Mouse (Mus musculus) neural tube, embryonic 12.5 days (tissue): Measurements from ENCODE around the gene Carf. TPM values are rescaled to one million over a fixed set of nuclear protein-coding genes. Genes with fewer than 3 reads are reported as not detected.

Source experiments
- ATAC-seq: fragments of 200-750 bp; cut with Nextera tagmentation; 2 replicates; pipeline ENCODE4 v1.8.0; 2017; ENCODE audit warnings: low read depth, mild to moderate bottlenecking, moderate TSS enrichment, moderate library complexity; ENCODE audit not compliant: low FRiP score
- H3K27ac ChIP-seq: fragments of 300-500 bp; sonication (generic); 2 replicates; pipeline ENCODE4 v1.5.1; 2016
- H3K27me3 ChIP-seq: fragments of 300-500 bp; sonication (generic); replicated peaks from 2 replicates; pipeline ENCODE4 v1.6.1; 2016; ENCODE audit warnings: mild to moderate bottlenecking
- H3K36me3 ChIP-seq: fragments of 300-500 bp; sonication (generic); 2 replicates; pipeline ENCODE4 v1.6.1; 2016; ENCODE audit warnings: mild to moderate bottlenecking
- H3K4me1 ChIP-seq: fragments of 300-500 bp; sonication (generic); 2 replicates; pipeline ENCODE4 v1.6.1; 2016
- H3K4me2 ChIP-seq: fragments of 300-500 bp; sonication (generic); replicated peaks from 2 replicates; pipeline ENCODE4 v1.6.1; 2016; ENCODE audit warnings: mild to moderate bottlenecking
- H3K4me3 ChIP-seq: fragments of 300-500 bp; sonication (generic); 2 replicates; pipeline ENCODE4 v1.5.1; 2016
- H3K9ac ChIP-seq: fragments of 300-500 bp; sonication (generic); 2 replicates; pipeline ENCODE4 v1.6.1; 2016; ENCODE audit warnings: mild to moderate bottlenecking
- H3K9me3 ChIP-seq: fragments of 300-500 bp; sonication (generic); 2 replicates; pipeline ENCODE4 v1.6.1; 2016; ENCODE audit warnings: mild to moderate bottlenecking
- WGBS: fragments of 180-500 bp; shearing (Covaris S2); methylation state at CpG from one replicate; pipeline ENCODE4 v1.1.7; 2016; 5-methylcytosine and 5-hydroxymethylcytosine counted together
- polyA plus RNA-seq: library from polyadenylated mRNA; unstranded; fragments of >200 nt; fragmentation: Nextera tagmentation; extraction: Ambion mirVana; gene quantifications from 2 replicates; pipeline ENCODE4 v1.2.1, GENCODE M21; 2016

The Carf gene
- polyA plus RNA-seq, 1 experiment from 2014 or later, result 7.0 TPM

- Histone ChIP-seq H3K4me3 (peak overlapping the region; percentile 88), H3K4me2 (peak overlapping the region; percentile 64), H3K36me3 (no peaks in the 10 kb centered on the region), H3K27me3 (no peaks in the 10 kb centered on the region), H3K9me3 (no peaks in the 10 kb centered on the region), H3K4me1 (peaks cover 7% of the 10 kb centered on the region), H3K27ac (peak overlapping the region; percentile 91), H3K9ac (peak overlapping the region; percentile 87)
- no peak; the same call in 1 of the 2 replicates for ATAC-seq
- 1% methylated on average over 30 of the region's 30 CpGs for WGBS
These were observed 82.8 kb downstream of the Carf start for GRCm38 (mm10) chr1:60180784-60181221.

- H3K4me3 ChIP-seq, result no peak overlapping the region
- no peaks in the 10 kb centered on the region for H3K9me3 ChIP-seq
- H3K4me2 ChIP-seq, result no peak overlapping the region
- H3K4me1 ChIP-seq, result no peaks in the 10 kb centered on the region
- H3K36me3 ChIP-seq, result no peaks in the 10 kb centered on the region
- no peak overlapping the region for H3K27ac ChIP-seq
- no peak for ATAC-seq
- H3K27me3 ChIP-seq, result no peaks in the 10 kb centered on the region
- no peak overlapping the region for H3K9ac ChIP-seq
These were observed 90.4 kb downstream of the Carf start for GRCm38 (mm10) chr1:60188454-60188853.

- H3K27ac ChIP-seq, result no peak overlapping the region
- 66% methylated on average over 3 of the region's 3 CpGs for WGBS
- H3K4me2 ChIP-seq, result no peak overlapping the region
- no peak overlapping the region for H3K9ac ChIP-seq
- no peaks in the 10 kb centered on the region for H3K9me3 ChIP-seq
- no peaks in the 10 kb centered on the region for H3K27me3 ChIP-seq
- H3K4me3 ChIP-seq, result no peak overlapping the region
- peaks cover 13% of the 10 kb centered on the region for H3K36me3 ChIP-seq
- ATAC-seq, result no peak
- no peaks in the 10 kb centered on the region for H3K4me1 ChIP-seq
These were observed 98.8 kb downstream of the Carf start for GRCm38 (mm10) chr1:60196813-60197212.

GRCm38 (mm10) chr1:60199006-60199405 is 101.0 kb downstream of the Carf start:
- Histone ChIP-seq H3K9me3 (no peaks in the 10 kb centered on the region), H3K4me3 (no peak overlapping the region), H3K27ac (no peak overlapping the region), H3K36me3 (peaks cover 26% of the 10 kb centered on the region), H3K4me1 (no peaks in the 10 kb centered on the region), H3K4me2 (no peak overlapping the region), H3K27me3 (no peaks in the 10 kb centered on the region), H3K9ac (no peak overlapping the region)
- WGBS, result 79% methylated on average over 4 of the region's 4 CpGs
- no peak for ATAC-seq

Other genes starting within 250 kb of the Carf start
- gene Fam117b, start 185.2 kb upstream of the Carf start, polyA plus RNA-seq, result 29.7 and 31.1 TPM in 2 replicates
- gene Ica1l, start 55.1 kb upstream of the Carf start, polyA plus RNA-seq, result 14.0 and 15.9 TPM in 2 replicates
- gene Wdr12, start 398 bp downstream of the Carf start, polyA plus RNA-seq, result 42.0 and 47.1 TPM in 2 replicates
- 9.0 and 9.9 TPM in 2 replicates for gene Nbeal1, start 82.4 kb downstream of the Carf start, polyA plus RNA-seq
- gene Cyp20a1, start 245.1 kb downstream of the Carf start, polyA plus RNA-seq, result 26.2 and 27.1 TPM in 2 replicates